Mouse (Mus musculus) gastrocnemius, postnatal 25 days (tissue): ENCODE data around the gene Epha8. TPM values are rescaled to one million over a fixed set of nuclear protein-coding genes. Genes with fewer than 3 reads are reported as not detected.

Experiments used
- DNase-seq: peaks from one replicate; pipeline ENCODE4 v3.0.0; 2022
- long read RNA-seq, 2 experiments: library from polyadenylated mRNA; stranded (forward); transcript quantifications; one replicate each; pipeline ENCODE4 v2.0.0; 2021
- total RNA-seq, 2 experiments: library from RNA; stranded (reverse); gene quantifications; 1 replicate in 1 of 2; 2 replicates in 1 of 2; pipeline ENCODE4 v1.2.3; 2021

The Epha8 gene
- not detected for total RNA-seq
- long read RNA-seq, experiment 1 = 0 reads
- long read RNA-seq, experiment 2 = 0 reads

- no peak for DNase-seq
Measured at GRCm38 (mm10) chr4:136956751-136957446, at the start of gene Epha8. TSS of gene Epha8 (minus strand) at chr4:136956816.

GRCm38 (mm10) chr4:137001825-137002224, 45.2 kb upstream of the Epha8 start:
- DNase-seq = no peak

- DNase-seq = no peak
Measured at GRCm38 (mm10) chr4:137001020-137001419, 44.4 kb upstream of the Epha8 start.

GRCm38 (mm10) chr4:136998371-136998770, 41.8 kb upstream of the Epha8 start:
- DNase-seq = no peak

- no peak for DNase-seq
Measured at GRCm38 (mm10) chr4:136997723-136998345, 41.2 kb upstream of the Epha8 start.

- no peak for DNase-seq
Measured at GRCm38 (mm10) chr4:136996933-136997332, 40.3 kb upstream of the Epha8 start.

GRCm38 (mm10) chr4:136995361-136995760, 38.7 kb upstream of the Epha8 start:
- DNase-seq = no peak

- DNase-seq = no peak
Measured at GRCm38 (mm10) chr4:136981993-136982695, 25.5 kb upstream of the Epha8 start.

- no peak for DNase-seq
Measured at GRCm38 (mm10) chr4:136981347-136981746, 24.7 kb upstream of the Epha8 start.

GRCm38 (mm10) chr4:136980921-136981320, 24.3 kb upstream of the Epha8 start:
- DNase-seq = no peak

- DNase-seq = no peak
Measured at GRCm38 (mm10) chr4:136977244-136977643, 20.6 kb upstream of the Epha8 start.

- no peak for DNase-seq
Measured at GRCm38 (mm10) chr4:136970939-136971338, 14.3 kb upstream of the Epha8 start.

GRCm38 (mm10) chr4:136969503-136970276, 13.1 kb upstream of the Epha8 start:
- no peak for DNase-seq

- no peak for DNase-seq
Measured at GRCm38 (mm10) chr4:136969096-136969495, 12.5 kb upstream of the Epha8 start.

GRCm38 (mm10) chr4:136967511-136967910, 10.9 kb upstream of the Epha8 start:
- DNase-seq = no peak

GRCm38 (mm10) chr4:136966493-136967390, 10.1 kb upstream of the Epha8 start:
- DNase-seq = no peak

GRCm38 (mm10) chr4:136964990-136965421, 8.4 kb upstream of the Epha8 start:
- no peak for DNase-seq

GRCm38 (mm10) chr4:136962447-136962846, 5.8 kb upstream of the Epha8 start:
- no peak for DNase-seq

- no peak for DNase-seq
Measured at GRCm38 (mm10) chr4:136961642-136962285, 5.1 kb upstream of the Epha8 start.

- DNase-seq = no peak
Measured at GRCm38 (mm10) chr4:136960581-136960980, 4.0 kb upstream of the Epha8 start.

- no peak for DNase-seq
Measured at GRCm38 (mm10) chr4:136960068-136960467, 3.5 kb upstream of the Epha8 start.
